Mouse (Mus musculus): ENCODE results near the gene Setd7.

Setd7 gene

GRCm38 (mm10) chr3:51517878-51518762 is 42.6 kb downstream of the Setd7 start:
- no peak for DNase-seq (ENCODE audit: low read depth, low spot score)

- DNase-seq (ENCODE audit: low read depth, low spot score) = no peak
Observed at GRCm38 (mm10) chr3:51517467-51517866, 43.2 kb downstream of the Setd7 start.

DNA sequence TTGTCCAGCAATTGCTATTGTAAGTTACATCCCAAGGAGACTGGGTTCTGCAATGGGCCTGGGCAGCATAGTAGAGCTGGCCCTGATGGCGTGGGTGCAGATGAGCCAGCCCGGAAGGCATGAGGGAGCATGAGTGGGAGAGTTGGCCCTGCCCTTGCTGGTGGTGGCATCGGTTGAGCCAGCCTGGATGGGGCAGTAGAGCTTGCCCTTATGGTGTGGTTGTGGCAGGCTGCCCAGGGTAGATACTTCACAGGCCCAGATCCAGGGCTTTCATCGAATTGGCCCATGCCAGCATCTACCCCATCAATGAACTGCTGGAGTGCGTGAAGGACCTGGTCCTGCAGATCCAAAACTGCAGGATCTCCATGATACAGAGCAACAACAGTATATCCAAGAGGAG is 48.7 kb downstream of the Setd7 start:
- DNase-seq (ENCODE audit: low read depth, low spot score) = peak; percentile 44

DNA sequence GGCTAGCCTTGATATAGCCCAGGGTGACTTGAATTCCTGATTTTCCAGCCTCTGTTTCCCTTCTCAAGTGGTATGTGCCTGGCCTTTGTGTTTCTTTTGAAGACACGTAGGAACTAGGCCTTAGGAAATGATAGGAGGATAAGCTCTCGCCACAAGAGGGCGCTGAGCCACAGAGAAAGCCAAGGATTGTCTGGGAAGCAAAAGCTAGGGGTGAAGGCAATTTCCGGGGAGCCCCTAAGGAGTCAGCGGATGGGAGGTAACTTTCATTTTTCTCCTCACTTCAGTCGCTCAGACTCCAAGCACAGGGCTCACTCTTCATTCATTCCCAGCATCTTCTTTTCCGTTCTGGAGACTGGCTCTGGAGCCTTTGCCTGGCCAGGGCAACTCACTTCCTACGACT is 49.8 kb downstream of the Setd7 start:
- DNase-seq (ENCODE audit: low read depth, low spot score) = peak; percentile 95

DNA sequence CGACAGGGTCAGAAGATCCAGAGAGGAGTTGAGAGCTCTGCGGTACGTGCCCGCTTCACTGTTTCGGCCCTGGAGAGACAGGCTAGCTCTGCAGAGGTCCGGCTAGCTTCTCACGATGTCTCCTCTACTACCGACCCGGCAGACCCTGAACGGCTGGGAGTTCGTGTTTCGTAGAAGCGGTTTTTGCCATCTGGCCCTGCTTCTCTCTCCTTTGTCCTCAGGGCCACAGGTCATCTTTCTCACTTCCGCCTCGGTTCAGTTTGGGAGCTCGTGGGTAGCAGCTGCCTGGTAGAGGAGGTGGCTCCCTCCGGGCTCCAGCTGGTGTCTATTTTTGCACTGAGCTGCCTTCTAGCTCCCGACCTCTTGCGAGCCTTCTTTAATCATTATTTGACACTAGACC is 55.2 kb downstream of the Setd7 start:
- peak; percentile 51 for DNase-seq (ENCODE audit: low read depth, low spot score)

DNA sequence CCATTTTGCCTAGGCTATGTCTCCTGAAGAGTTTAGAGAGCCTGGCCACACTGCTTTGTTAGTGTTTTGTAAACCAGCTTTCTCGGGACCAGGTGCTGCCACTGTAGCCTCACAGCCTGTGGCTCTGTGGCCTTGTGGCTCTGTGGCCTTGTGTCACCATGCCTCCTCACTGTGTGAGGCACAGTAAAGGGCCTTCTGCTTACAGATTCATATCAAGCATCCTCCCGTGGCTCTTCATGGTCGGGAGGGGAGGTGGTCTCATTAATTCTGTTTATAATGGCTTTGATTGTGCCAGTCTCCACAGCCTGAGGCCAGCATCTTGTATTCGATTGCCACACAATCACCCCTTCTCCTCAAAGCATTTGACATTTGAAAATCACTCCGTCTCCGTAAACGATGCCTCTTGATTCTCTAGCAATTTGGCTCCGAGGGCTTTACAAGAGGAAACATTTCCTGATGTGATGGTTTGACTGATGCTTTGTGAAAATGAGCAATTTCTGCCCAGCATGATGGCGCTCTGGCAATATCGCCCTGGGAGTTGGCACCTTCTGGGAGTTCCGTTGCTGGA is 56.2 kb downstream of the Setd7 start:
- no peak for DNase-seq (ENCODE audit: low read depth, low spot score)

GRCm38 (mm10) chr3:51499876-51500275 is 60.8 kb downstream of the Setd7 start:
- no peak for DNase-seq (ENCODE audit: low read depth, low spot score)

GRCm38 (mm10) chr3:51498659-51499058 is 62.0 kb downstream of the Setd7 start:
- peak; percentile 85 for DNase-seq (ENCODE audit: low read depth, low spot score)

DNA sequence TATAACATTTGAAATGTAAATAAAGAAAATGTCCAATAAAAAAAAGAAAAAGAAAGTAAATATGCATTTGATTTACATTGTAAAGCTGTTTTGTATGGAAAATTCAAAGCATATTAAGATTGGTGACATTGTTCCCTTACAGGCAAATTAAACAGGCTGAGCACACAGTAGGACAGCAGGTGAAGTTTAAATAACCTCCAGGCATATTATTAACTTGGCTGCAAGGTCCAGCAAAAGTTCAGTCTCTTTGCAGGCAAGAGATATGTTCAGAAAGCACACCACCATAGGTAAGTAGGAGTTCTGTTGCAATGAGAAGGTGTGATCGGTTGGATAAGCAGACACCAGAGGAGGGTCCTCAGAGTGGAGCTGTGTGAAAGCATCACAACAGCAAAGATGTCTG is 62.7 kb downstream of the Setd7 start:
- DNase-seq (ENCODE audit: low read depth, low spot score) = no peak

GRCm38 (mm10) chr3:51495646-51496045 is 65.0 kb downstream of the Setd7 start:
- no peak for DNase-seq (ENCODE audit: low read depth, low spot score)

- no peak for DNase-seq (ENCODE audit: low read depth, low spot score)
Observed at GRCm38 (mm10) chr3:51494466-51494865, 66.2 kb downstream of the Setd7 start.

DNA sequence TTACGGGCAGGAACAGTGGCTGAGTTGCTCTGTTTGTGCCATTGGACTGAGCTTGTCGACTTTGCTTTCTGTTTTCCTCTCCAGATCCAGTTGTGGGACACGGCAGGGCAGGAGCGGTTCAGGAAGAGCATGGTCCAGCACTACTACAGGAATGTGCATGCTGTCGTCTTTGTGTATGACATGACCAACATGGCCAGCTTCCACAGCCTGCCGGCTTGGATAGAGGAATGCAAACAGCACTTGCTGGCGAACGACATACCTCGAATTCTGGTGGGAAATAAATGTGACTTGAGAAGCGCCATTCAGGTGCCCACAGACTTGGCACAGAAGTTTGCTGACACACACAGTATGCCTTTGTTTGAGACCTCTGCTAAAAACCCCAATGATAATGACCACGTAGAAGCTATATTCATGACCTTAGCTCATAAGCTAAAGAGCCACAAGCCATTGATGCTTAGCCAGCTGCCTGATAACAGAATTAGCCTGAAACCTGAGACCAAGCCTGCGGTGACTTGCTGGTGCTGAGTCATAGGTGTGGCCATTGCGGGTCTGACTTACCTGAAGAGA is 67.3 kb downstream of the Setd7 start:
- DNase-seq (ENCODE audit: low read depth, low spot score) = no peak

DNA sequence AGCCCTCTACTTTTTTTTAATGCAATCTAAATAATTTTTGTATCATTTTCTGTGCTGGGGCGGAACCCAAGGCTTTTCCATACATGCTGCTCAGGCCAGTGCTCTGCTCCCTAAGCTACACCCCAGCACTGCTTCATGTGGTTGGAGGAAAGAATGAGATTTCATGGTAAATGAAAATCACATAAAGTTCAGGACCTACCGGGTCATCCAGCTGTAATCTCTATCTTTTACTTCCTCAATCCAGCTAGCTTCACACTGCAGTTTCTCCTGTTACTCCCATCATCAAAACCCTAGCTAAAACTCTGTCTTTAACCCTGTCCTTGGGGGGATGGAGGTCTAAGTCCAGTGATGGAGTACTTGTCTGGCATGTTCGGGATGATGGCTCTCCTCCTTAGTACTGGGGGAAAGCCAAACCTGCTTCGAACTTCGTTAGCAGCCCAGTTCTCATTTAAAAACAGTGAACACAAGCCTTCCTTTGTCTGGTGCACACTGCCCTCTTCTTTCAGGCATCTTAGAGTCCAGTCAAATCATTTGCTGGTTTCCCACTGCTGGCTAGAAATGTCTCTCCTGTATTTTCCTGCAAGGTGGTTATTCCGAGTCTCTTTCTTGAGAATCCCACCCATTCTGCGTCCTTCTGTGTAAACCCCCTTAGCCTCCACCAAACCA is 70.5 kb downstream of the Setd7 start:
- DNase-seq (ENCODE audit: low read depth, low spot score) = peak; percentile 56

DNA sequence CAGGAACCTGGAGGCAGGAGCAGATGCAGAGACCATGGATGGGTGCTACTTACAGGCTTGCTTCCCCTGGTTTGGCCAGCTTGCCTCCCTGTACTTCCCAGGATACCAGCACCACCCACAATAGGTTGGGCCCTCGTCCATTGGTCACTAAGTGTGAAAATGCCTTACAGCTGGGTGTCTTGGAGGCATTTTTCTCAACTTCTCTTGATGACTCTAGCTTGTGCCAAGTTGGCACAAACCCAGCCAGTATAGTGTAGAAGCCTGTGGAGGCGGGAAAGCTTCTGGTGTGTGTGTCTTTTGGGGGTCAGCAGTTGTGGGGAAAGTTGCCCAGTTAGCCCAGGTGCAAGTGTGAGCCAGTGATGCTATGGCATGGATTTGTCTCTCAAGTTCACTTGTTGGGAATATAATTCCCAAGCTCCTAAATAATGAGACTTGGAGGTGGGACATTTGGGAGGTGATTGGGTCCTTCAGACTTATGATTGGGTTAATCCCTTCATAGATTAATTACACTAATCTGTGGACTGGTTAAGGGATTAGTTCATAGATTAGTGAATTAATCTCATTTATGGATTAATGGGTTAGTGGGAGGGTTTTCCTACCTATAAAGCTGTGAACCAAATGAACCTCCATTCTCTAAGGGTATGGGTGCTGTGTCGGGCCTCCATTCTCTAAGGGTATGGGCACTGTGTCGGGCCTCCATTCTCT is 74.0 kb downstream of the Setd7 start:
- no peak for DNase-seq (ENCODE audit: low read depth, low spot score)

- no peak for DNase-seq (ENCODE audit: low read depth, low spot score)
Observed at GRCm38 (mm10) chr3:51485347-51485746, 75.3 kb downstream of the Setd7 start.

DNA sequence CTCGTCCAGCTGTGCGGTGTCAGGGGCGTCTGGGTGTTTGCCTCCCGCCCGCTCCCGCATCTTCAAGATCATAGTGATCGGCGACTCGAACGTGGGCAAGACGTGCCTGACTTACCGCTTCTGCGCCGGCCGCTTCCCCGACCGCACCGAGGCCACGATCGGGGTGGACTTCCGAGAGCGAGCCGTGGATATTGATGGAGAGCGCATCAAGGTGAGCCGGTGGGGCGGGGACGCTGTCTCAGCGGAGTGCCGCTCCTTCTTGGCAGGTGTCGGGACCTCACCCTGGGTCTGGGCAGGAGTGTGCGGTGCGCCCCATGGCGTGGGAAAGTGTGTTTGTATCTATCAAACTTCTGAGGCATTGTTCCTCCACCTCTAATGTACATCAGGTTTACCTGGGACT is 76.3 kb downstream of the Setd7 start:
- no peak for DNase-seq (ENCODE audit: low read depth, low spot score)

- DNase-seq (ENCODE audit: low read depth, low spot score) = peak; percentile 99
Observed at GRCm38 (mm10) chr3:51483741-51484359, 76.8 kb downstream of the Setd7 start, which contains the start of gene Rab33b. TSS of gene Rab33b (plus strand) at chr3:51483920.

DNA sequence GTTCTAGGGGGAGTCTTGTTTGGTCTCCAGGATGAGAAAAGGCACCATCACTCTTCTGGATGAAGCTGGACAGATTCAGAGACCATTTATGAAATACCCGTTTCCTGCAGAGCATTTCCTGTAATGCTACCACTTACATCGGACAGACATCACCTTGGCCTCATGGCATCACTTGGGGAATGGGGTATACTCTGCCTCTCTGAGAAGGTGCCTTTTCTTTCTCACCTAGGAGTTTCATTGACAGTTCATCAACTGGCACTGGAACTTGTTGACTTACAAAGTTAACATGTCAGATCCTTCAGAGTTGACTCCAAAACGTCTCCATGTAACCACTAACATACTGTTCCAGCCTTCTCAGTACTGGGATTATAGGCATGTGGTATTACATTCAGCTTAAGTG is 77.9 kb downstream of the Setd7 start:
- no peak for DNase-seq (ENCODE audit: low read depth, low spot score)

- no peak for DNase-seq (ENCODE audit: low read depth, low spot score)
Observed at GRCm38 (mm10) chr3:51481881-51482280, 78.8 kb downstream of the Setd7 start.

GRCm38 (mm10) chr3:51481059-51481458 is 79.6 kb downstream of the Setd7 start:
- DNase-seq (ENCODE audit: low read depth, low spot score) = peak; percentile 70

DNA sequence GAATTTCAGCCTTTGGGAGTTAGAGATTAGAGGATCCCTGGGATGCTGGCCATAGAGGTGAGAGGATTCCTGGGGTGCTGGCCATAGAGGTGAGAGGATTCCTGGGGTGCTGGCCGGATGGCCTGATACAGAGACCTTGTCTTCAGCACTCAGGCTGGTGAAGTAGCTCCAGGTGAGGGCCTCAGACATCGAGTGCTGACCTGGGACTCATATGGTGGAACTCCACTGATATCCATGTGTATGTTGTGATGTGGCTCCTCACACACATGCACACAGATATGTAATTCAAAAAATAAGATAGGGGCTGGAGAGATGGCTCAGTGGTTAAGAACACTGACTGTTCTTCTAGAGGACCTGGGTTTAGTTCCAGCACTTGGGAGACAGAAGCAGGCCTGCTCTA is 80.8 kb downstream of the Setd7 start:
- DNase-seq (ENCODE audit: low read depth, low spot score) = no peak

All from brain, adult 2 months (tissue).